Mouse (Mus musculus): ENCODE measurements around the gene Fetub.
A peak's percentile ranks its signal among the peaks of the same experiment; 100 is the strongest.
"Not testable (repeated sequence)": the region's sequence is repeated elsewhere in the genome, so short reads cannot be mapped to it uniquely, and the experiment has no call there.

Fetub gene

GRCm38 (mm10) chr16:22911986-22912385 lies 6.1 kb upstream of the Fetub start:
- no peak for DNase-seq (ENCODE audit: low read depth)

- peak; percentile 61 for DNase-seq (ENCODE audit: low read depth)
Observed at GRCm38 (mm10) chr16:22912886-22913285, 5.2 kb upstream of the Fetub start.

GRCm38 (mm10) chr16:22914276-22914675 lies 3.9 kb upstream of the Fetub start:
- DNase-seq (ENCODE audit: low read depth) = no peak

GRCm38 (mm10) chr16:22918664-22919312 lies 654 bp downstream of the Fetub start:
- DNase-seq (ENCODE audit: low read depth) = peak; percentile 66

GRCm38 (mm10) chr16:22919971-22920854 lies 2.1 kb downstream of the Fetub start:
- DNase-seq (ENCODE audit: low read depth) = peak; percentile 75

- no peak for DNase-seq (ENCODE audit: low read depth)
Observed at GRCm38 (mm10) chr16:22921761-22922160, 3.6 kb downstream of the Fetub start.

- DNase-seq (ENCODE audit: low read depth) = no peak
Observed at GRCm38 (mm10) chr16:22922433-22922832, 4.3 kb downstream of the Fetub start.

- DNase-seq (ENCODE audit: low read depth) = no peak
Observed at GRCm38 (mm10) chr16:22929575-22929974, 11.4 kb downstream of the Fetub start.

- DNase-seq (ENCODE audit: low read depth) = no peak
Observed at GRCm38 (mm10) chr16:22931431-22932200, 13.5 kb downstream of the Fetub start.

GRCm38 (mm10) chr16:22937631-22938030 lies 19.5 kb downstream of the Fetub start:
- DNase-seq (ENCODE audit: low read depth) = no peak

- DNase-seq (ENCODE audit: low read depth) = no peak
Observed at GRCm38 (mm10) chr16:22938541-22938940, 20.4 kb downstream of the Fetub start.

GRCm38 (mm10) chr16:22939120-22939695 lies 21.1 kb downstream of the Fetub start:
- no peak for DNase-seq (ENCODE audit: low read depth)

- DNase-seq (ENCODE audit: low read depth) = not testable (repeated sequence)
Observed at GRCm38 (mm10) chr16:22941825-22942476, 23.8 kb downstream of the Fetub start.

- DNase-seq (ENCODE audit: low read depth) = no peak
Observed at GRCm38 (mm10) chr16:22947371-22947770, 29.2 kb downstream of the Fetub start.

GRCm38 (mm10) chr16:22950840-22951395 lies 32.8 kb downstream of the Fetub start, which contains the start of gene Hrg:
Hrg (plus strand) TSS chr16:22951072.
- DNase-seq (ENCODE audit: low read depth) = no peak

GRCm38 (mm10) chr16:22953069-22953468 lies 34.9 kb downstream of the Fetub start:
- DNase-seq (ENCODE audit: low read depth) = peak; percentile 41

GRCm38 (mm10) chr16:22955397-22956084 lies 37.4 kb downstream of the Fetub start:
- no peak for DNase-seq (ENCODE audit: low read depth)

GRCm38 (mm10) chr16:22956085-22956439 lies 37.9 kb downstream of the Fetub start:
- no peak for DNase-seq (ENCODE audit: low read depth)

- no peak for DNase-seq (ENCODE audit: low read depth)
Observed at GRCm38 (mm10) chr16:22961073-22961472, 42.9 kb downstream of the Fetub start.

- no peak for DNase-seq (ENCODE audit: low read depth)
Observed at GRCm38 (mm10) chr16:22962256-22962655, 44.1 kb downstream of the Fetub start.

- no peak for DNase-seq (ENCODE audit: low read depth)
Observed at GRCm38 (mm10) chr16:22963293-22963692, 45.2 kb downstream of the Fetub start.
